Comparison of ENCODE assay signal across 11 mouse cellular contexts in genomic region chr16:34535135-34535534, GRCm38 (mm10). TPM values are rescaled to one million over a fixed set of nuclear protein-coding genes. Genes with fewer than 3 reads are reported as not detected.
A peak's percentile ranks its signal among the peaks of the same experiment; 100 is the strongest.
DNase-seq lines count a peak whose midpoint lies in the region; ATAC-seq and TF ChIP-seq lines count a peak whose summit lies in the region.
"Had no signal": no experiment of that assay in that cellular context is flagged by ENCODE, and none has a peak within 500 bp of the region (broad histone marks: within the 10 kb centered on the region; RNA-seq: fewer than 3 reads in every experiment).

No protein-coding gene starts in this region.

- no peaks in the 10 kb centered on the region for H3K27me3 ChIP-seq in hindbrain, postnatal 0 days (ENCODE audit: insufficient read depth, low read length)
- no peaks in the 10 kb centered on the region for H3K27me3 ChIP-seq in hindbrain, embryonic 12.5 days
- no peaks in the 10 kb centered on the region for H3K27me3 ChIP-seq in liver, embryonic 14.5 days (ENCODE audit: control insufficient read depth, insufficient read depth, low read length)
- H3K27me3 ChIP-seq: lung, embryonic 15.5 days; neural tube, embryonic 15.5 days had no signal

- 0 out of 2 replicates have a peak, but pooled peaks have one; percentile 44 for ATAC-seq in hindbrain, postnatal 0 days
- ATAC-seq in hindbrain, embryonic 12.5 days (ENCODE audit: low FRiP score), result no peak
- ATAC-seq in liver, embryonic 14.5 days (ENCODE audit: insufficient read depth), result peak; percentile 73
- ATAC-seq in inflammation-experienced regulatory T-cells, adult 6 months, result no peak

- peak; percentile 47 for DNase-seq in hindbrain, postnatal 0 days (ENCODE audit: low spot score)
- peak; percentile 81 for DNase-seq in adrenal gland, adult 2 months
- peak; percentile 75 for DNase-seq in brain, embryonic 14.5 days (ENCODE audit: low read depth)
- DNase-seq in liver, embryonic 14.5 days (ENCODE audit: low read depth in 3 of 3, low spot score in 3 of 3), result peak in 2 of 3 experiments; percentile 3 to 13
- DNase-seq in right cerebral cortex, adult 18-20 months, result no peak
- DNase-seq: kidney, postnatal 14 days had no signal

- H3K4me3 ChIP-seq in hindbrain, postnatal 0 days (ENCODE audit: low read length), result no peak overlapping the region
- H3K4me3 ChIP-seq in hindbrain, embryonic 12.5 days, result no peak overlapping the region
- H3K4me3 ChIP-seq in liver, embryonic 14.5 days (ENCODE audit: insufficient read depth in 1 of 2, low read depth in 2 of 2, low read length in 2 of 2), result no peak overlapping the region
- H3K4me3 ChIP-seq: lung, embryonic 15.5 days; neural tube, embryonic 15.5 days had no signal

- WGBS in hindbrain, postnatal 0 days, result 44% methylated on average over 7 of the region's 7 CpGs
- WGBS in hindbrain, embryonic 12.5 days, result 71% methylated on average over 7 of the region's 7 CpGs
- WGBS in liver, embryonic 14.5 days (ENCODE audit: insufficient replicate concordance), result 8% methylated on average over 7 of the region's 7 CpGs

- no peak overlapping the region for H3K4me2 ChIP-seq in hindbrain, postnatal 0 days (ENCODE audit: low read depth, low read length)
- H3K4me2 ChIP-seq in hindbrain, embryonic 12.5 days (replicated peaks), result no peak overlapping the region
- no peak overlapping the region; the same call in 1 of the 2 replicates for H3K4me2 ChIP-seq in liver, embryonic 14.5 days (ENCODE audit: low read depth)
- H3K4me2 ChIP-seq: lung, embryonic 15.5 days; neural tube, embryonic 15.5 days had no signal

- no peak overlapping the region for H3K9ac ChIP-seq in hindbrain, postnatal 0 days (replicated peaks; ENCODE audit: low read length)
- H3K9ac ChIP-seq in hindbrain, embryonic 12.5 days, result no peak overlapping the region
- H3K9ac ChIP-seq in liver, embryonic 14.5 days (replicated peaks), result no peak overlapping the region
- H3K9ac ChIP-seq: lung, embryonic 15.5 days; neural tube, embryonic 15.5 days had no signal

- H3K4me1 ChIP-seq in hindbrain, postnatal 0 days (ENCODE audit: insufficient read depth, low read length), result no peaks in the 10 kb centered on the region
- peaks cover 31% of the 10 kb centered on the region for H3K4me1 ChIP-seq in hindbrain, embryonic 12.5 days
- peaks cover 0 to 5% of the 10 kb centered on the region in 2 experiments; a peak in 1 of 4 replicates for H3K4me1 ChIP-seq in liver, embryonic 14.5 days (replicated peaks; ENCODE audit: control insufficient read depth in 2 of 2, insufficient read depth in 2 of 2, low read length in 1 of 2)

- no peak for TF ChIP-seq EP300 in liver, embryonic 14.5 days (IDR thresholded peaks at IDR 0.05; ENCODE audit: low read depth)

- no peaks in the 10 kb centered on the region for H3K36me3 ChIP-seq in hindbrain, postnatal 0 days (ENCODE audit: insufficient read depth, low read length)
- H3K36me3 ChIP-seq in hindbrain, embryonic 12.5 days, result no peaks in the 10 kb centered on the region
- H3K36me3 ChIP-seq in liver, embryonic 14.5 days (replicated peaks; ENCODE audit: control insufficient read depth, insufficient read depth, low read depth), result no peaks in the 10 kb centered on the region
- H3K36me3 ChIP-seq: lung, embryonic 15.5 days; neural tube, embryonic 15.5 days had no signal

- TF ChIP-seq CTCF in hindbrain, postnatal 0 days (IDR thresholded peaks at IDR 0.05; ENCODE audit: low read depth), result no peak
- no peak for TF ChIP-seq CTCF in brain, embryonic 14.5 days (IDR thresholded peaks at IDR 0.05; ENCODE audit: borderline replicate concordance, extremely low read depth, insufficient read depth, insufficient read length)
- TF ChIP-seq CTCF in liver, embryonic 14.5 days (IDR thresholded peaks at IDR 0.05; ENCODE audit: low read depth), result no peak

- H3K9me3 ChIP-seq in hindbrain, postnatal 0 days (ENCODE audit: low read length), result no peaks in the 10 kb centered on the region
- H3K9me3 ChIP-seq in hindbrain, embryonic 12.5 days (replicated peaks), result no peaks in the 10 kb centered on the region
- H3K9me3 ChIP-seq in liver, embryonic 14.5 days (ENCODE audit: control insufficient read depth, low read length), result no peaks in the 10 kb centered on the region
- H3K9me3 ChIP-seq: lung, embryonic 15.5 days; neural tube, embryonic 15.5 days had no signal

- H3K27ac ChIP-seq in hindbrain, postnatal 0 days, result no peak overlapping the region
- H3K27ac ChIP-seq in hindbrain, embryonic 12.5 days, result no peak overlapping the region
- no peak overlapping the region for H3K27ac ChIP-seq in liver, embryonic 14.5 days
- H3K27ac ChIP-seq: lung, embryonic 15.5 days; neural tube, embryonic 15.5 days; stomach, postnatal 0 days had no signal

- no peak for TF ChIP-seq POLR2A in brain, embryonic 14.5 days (IDR thresholded peaks at IDR 0.05; ENCODE audit: borderline replicate concordance, extremely low read depth, insufficient read depth, insufficient read length, poor library complexity, severe bottlenecking)

RNA-seq across cellular contexts. Expression of gene Kalrn, which starts 38.2 kb away (rescaled TPM):
- 104 and 107 TPM in 2 replicates for total RNA-seq in hindbrain, postnatal 0 days (2014; rRNA removed)
- polyA plus RNA-seq in hindbrain, postnatal 0 days (2015; fragmentation: Nextera tagmentation; extraction: Ambion mirVana), result 17.0 and 17.7 TPM in 2 replicates
- 28.3 and 33.2 TPM in 2 replicates for polyA plus RNA-seq in hindbrain, embryonic 12.5 days (2016; fragmentation: Nextera tagmentation; extraction: Ambion mirVana)
- 1 to 10 TPM; 5.3 to 9.9 TPM for total RNA-seq in adrenal gland, adult 2 months (2021)
- polyA plus RNA-seq in adrenal gland, adult 2 months (2012; rRNA removed), result 1.5 and 1.6 TPM in 2 replicates
- polyA plus RNA-seq in brain, embryonic 14.5 days (2012; rRNA removed), result 30.4 and 52.2 TPM in 2 replicates
- 5.1 and 7.2 TPM in 2 replicates for polyA plus RNA-seq in liver, embryonic 14.5 days (2012; rRNA removed)
- 8.5 and 11.6 TPM in 2 replicates for polyA plus RNA-seq in liver, embryonic 14.5 days (2014; fragmentation: Nextera tagmentation; extraction: Ambion mirVana)
- polyA plus RNA-seq in inflammation-experienced regulatory T-cells, adult 6 months (2017; shearing (Covaris generic)), result under 1 TPM in 1 of 3 experiments, not detected in 2; 0.21 TPM

Comparison
In these comparisons a context has a peak if more than half of its experiments do, and no peak if none do; other contexts are left out.
1. ATAC-seq: peak in hindbrain, postnatal 0 days (single experiment) and liver, embryonic 14.5 days (single experiment); none in hindbrain, embryonic 12.5 days (single experiment) and inflammation-experienced regulatory T-cells, adult 6 months (single experiment).